Mouse (Mus musculus) heart, adult 2 months (tissue): ENCODE measurements at regions not wholly inside any gene's neighbourhood (a gene's known extent, or its start where the extent isn't known, plus 50 kb on each side); places are given as distances from the start of the nearest gene placed in this dataset.

Source experiments
- DNase-seq, 2 experiments: peaks; one replicate each; pipeline ENCODE4 v3.0.0; 2021
- H3K27ac ChIP-seq: fragments of 200-600 bp; 2 replicates; pipeline ENCODE4 v1.8.1; 2022
- H3K27me3 ChIP-seq: fragments of 200-500 bp; 2 replicates; pipeline ENCODE4 v1.6.1; 2012; ENCODE audit warnings: mild to moderate bottlenecking, low read length, inconsistent platforms, mixed read lengths; ENCODE audit not compliant: control insufficient read depth, insufficient read depth
- H3K36me3 ChIP-seq: fragments of 200-500 bp; 2 replicates; pipeline ENCODE4 v1.6.1; 2012; ENCODE audit warnings: low read length, inconsistent platforms; ENCODE audit not compliant: control insufficient read depth, insufficient read depth
- H3K4me1 ChIP-seq: fragments of 200-500 bp; 2 replicates; pipeline ENCODE4 v1.6.1; 2011; ENCODE audit warnings: low read length; ENCODE audit not compliant: control insufficient read depth, insufficient read depth
- H3K4me3 ChIP-seq: fragments of 200-600 bp; 2 replicates; pipeline ENCODE4 v1.8.1; 2022
- H3K79me2 ChIP-seq: fragments of 200-500 bp; replicated peaks from 2 replicates; pipeline ENCODE4 v1.6.1; 2012; ENCODE audit warnings: mild to moderate bottlenecking, inconsistent platforms, low read length, moderate library complexity, mixed read lengths; ENCODE audit not compliant: control insufficient read depth, insufficient read depth
- H3K9ac ChIP-seq: fragments of 200-500 bp; 2 replicates; pipeline ENCODE4 v1.6.1; 2012; ENCODE audit warnings: low read depth, mild to moderate bottlenecking, control low read depth, inconsistent platforms, low read length, mixed read lengths
- CTCF ChIP-seq: fragments of 200-600 bp; IDR thresholded peaks from 2 replicates; pipeline ENCODE4 v1.8.1; 2022; ENCODE audit warnings: antibody characterized with exemption, mild to moderate bottlenecking, moderate library complexity
- EP300 ChIP-seq: fragments of 200-500 bp; IDR thresholded peaks from 2 replicates; pipeline ENCODE4 v1.6.1; 2011; ENCODE audit warnings: low read depth, low read length, control low read depth; ENCODE audit not compliant: insufficient read depth
- POLR2A ChIP-seq: fragments of 200-500 bp; IDR thresholded peaks from 2 replicates; pipeline ENCODE4 v1.6.1; 2011; ENCODE audit warnings: mild to moderate bottlenecking, low read depth, low read length, control low read depth; ENCODE audit not compliant: insufficient read depth
- WGBS: fragments of 180-500 bp; shearing (Covaris S2); methylation state at CpG from one replicate; pipeline ENCODE4 v1.1.7; 2018; 5-methylcytosine and 5-hydroxymethylcytosine counted together
- intact Hi-C: fragments of 180-260 bp; cut with DNase I; formaldehyde crosslinking; loops from one replicate; pipeline ENCODE4 v1.15.1; 2025

GRCm38 (mm10) chr14:97287447-97287846 lies 768.5 kb upstream of the Klhl1 start:
- Histone ChIP-seq H3K9ac (no peak overlapping the region), H3K36me3 (no peaks in the 10 kb centered on the region), H3K27me3 (no peaks in the 10 kb centered on the region), H3K4me3 (no peak overlapping the region), H3K27ac (no peak overlapping the region; the same call in 1 of the 2 replicates), H3K79me2 (no peaks in the 10 kb centered on the region), H3K4me1 (no peaks in the 10 kb centered on the region)
- DNase-seq = no peak
- no peak for TF ChIP-seq POLR2A
- no peak for TF ChIP-seq EP300
- no peak for TF ChIP-seq CTCF
- intact Hi-C loops = no loop called here

- no peak overlapping the region for H3K4me3 ChIP-seq
- WGBS = 34% methylated on average over 3 of the region's 3 CpGs
- H3K36me3 ChIP-seq = no peaks in the 10 kb centered on the region
- TF ChIP-seq CTCF (no peak), POLR2A (no peak), EP300 (no peak)
- no peaks in the 10 kb centered on the region for H3K27me3 ChIP-seq
- intact Hi-C loops = no loop called here
- no peaks in the 10 kb centered on the region for H3K4me1 ChIP-seq
- H3K27ac ChIP-seq = no peak overlapping the region
- H3K79me2 ChIP-seq = no peaks in the 10 kb centered on the region
- DNase-seq = no peak
- no peak overlapping the region for H3K9ac ChIP-seq
These were observed 739.6 kb upstream of the Klhl1 start for GRCm38 (mm10) chr14:97258461-97258860.
